Mouse (Mus musculus) MEL (cell line): ENCODE measurements at regions not wholly inside any gene's neighbourhood (a gene's known extent, or its start where the extent isn't known, plus 50 kb on each side); places are given as distances from the start of the nearest gene placed in this dataset.

Source experiments
- DNase-seq: peaks from one replicate; pipeline ENCODE4 v3.0.0; 2011; ENCODE audit warnings: low read depth, low spot score
- H3K27ac ChIP-seq: 2 replicates; pipeline ENCODE4 v1.5.1; 2012; ENCODE audit warnings: low read depth, mild to moderate bottlenecking, control low read depth, low read length, moderate library complexity; ENCODE audit not compliant: control insufficient read depth
- H3K27me3 ChIP-seq, 2 experiments: fragments of 150-350 bp in 1 of 2; sonication (generic) in 1 of 2; 2 replicates each; pipeline ENCODE4 v1.6.1; 2012; ENCODE audit warnings: low read length in 2 of 2, mild to moderate bottlenecking in 2 of 2, improper control_type of control experiment in 1 of 2, moderate library complexity in 1 of 2; ENCODE audit not compliant: insufficient read depth in 2 of 2, control insufficient read depth in 1 of 2
- H3K36me3 ChIP-seq, 2 experiments: 2 replicates each; pipeline ENCODE4 v1.6.1; 2012 to 2014; ENCODE audit warnings: low read length in 2 of 2, improper control_type of control experiment in 1 of 2, inconsistent platforms in 1 of 2, mild to moderate bottlenecking in 1 of 2; ENCODE audit not compliant: insufficient read depth in 2 of 2, control insufficient read depth in 1 of 2
- H3K4me1 ChIP-seq, 2 experiments: fragments of 150-350 bp in 1 of 2; sonication (generic) in 1 of 2; 2 replicates each; pipeline ENCODE4 v1.6.1; 2012; ENCODE audit warnings: low read length in 2 of 2, improper control_type of control experiment in 1 of 2, mild to moderate bottlenecking in 1 of 2; ENCODE audit not compliant: insufficient read depth in 2 of 2, control insufficient read depth in 1 of 2
- H3K4me3 ChIP-seq, 2 experiments: fragments of 150-350 bp in 1 of 2; sonication (generic) in 1 of 2; 2 replicates each; pipeline ENCODE4 v1.5.1; 2012; ENCODE audit warnings: low read depth in 2 of 2, low read length in 2 of 2, mild to moderate bottlenecking in 2 of 2, moderate library complexity in 2 of 2, control low read depth in 1 of 2, improper control_type of control experiment in 1 of 2; ENCODE audit not compliant: control insufficient read depth in 1 of 2, insufficient read depth in 1 of 2
- H3K79me2 ChIP-seq: 2 replicates; pipeline ENCODE4 v1.6.1; 2012; ENCODE audit warnings: mild to moderate bottlenecking, low read length, moderate library complexity; ENCODE audit not compliant: control insufficient read depth, poor library complexity, insufficient read depth
- H3K9ac ChIP-seq: 2 replicates; pipeline ENCODE4 v1.6.1; 2012; ENCODE audit warnings: low read depth, mild to moderate bottlenecking, control low read depth, low read length, moderate library complexity; ENCODE audit not compliant: control insufficient read depth, poor library complexity, severe bottlenecking
- H3K9me3 ChIP-seq: fragments of 150-350 bp; sonication (generic); replicated peaks from 2 replicates; pipeline ENCODE4 v1.6.1; 2012; ENCODE audit warnings: mild to moderate bottlenecking, low read length, improper control_type of control experiment, moderate library complexity; ENCODE audit not compliant: insufficient read depth
- CHD1 ChIP-seq: IDR thresholded peaks from 2 replicates; pipeline ENCODE4 v1.6.1; 2012; ENCODE audit warnings: low read depth, mild to moderate bottlenecking, inconsistent platforms, low read length, improper control_type of control experiment
- ELF1 ChIP-seq: IDR thresholded peaks from 2 replicates; pipeline ENCODE4 v1.6.1; 2014; ENCODE audit warnings: low read depth, mild to moderate bottlenecking, inconsistent platforms, low read length, improper control_type of control experiment, moderate library complexity
- HCFC1 ChIP-seq: IDR thresholded peaks from 2 replicates; pipeline ENCODE4 v1.6.1; 2012; ENCODE audit warnings: low read depth, mild to moderate bottlenecking, inconsistent platforms, low read length, improper control_type of control experiment, moderate library complexity
- KAT2A ChIP-seq: conservative IDR thresholded peaks from 2 replicates; pipeline ENCODE4 v1.6.1; 2012; ENCODE audit warnings: low read depth, low read length, improper control_type of control experiment, inconsistent platforms
- MAFK ChIP-seq: IDR thresholded peaks from 2 replicates; pipeline ENCODE4 v1.6.1; 2011; ENCODE audit warnings: low read depth, mild to moderate bottlenecking, low read length, improper control_type of control experiment, borderline replicate concordance
- MAX ChIP-seq: IDR thresholded peaks from 2 replicates; pipeline ENCODE4 v1.6.1; 2011; ENCODE audit warnings: low read length, improper control_type of control experiment
- MAZ ChIP-seq: IDR thresholded peaks from 2 replicates; pipeline ENCODE4 v1.6.1; 2012; ENCODE audit warnings: low read depth, mild to moderate bottlenecking, inconsistent platforms, low read length, improper control_type of control experiment
- MEF2A ChIP-seq: IDR thresholded peaks from 2 replicates; pipeline ENCODE4 v1.6.1; 2014; ENCODE audit warnings: low read depth, mild to moderate bottlenecking, inconsistent platforms, low read length, improper control_type of control experiment; ENCODE audit not compliant: poor library complexity, insufficient replicate concordance, severe bottlenecking; ENCODE audit errors: extremely low read depth
- MYC ChIP-seq: IDR thresholded peaks from 2 replicates; pipeline ENCODE4 v1.6.1; 2011; ENCODE audit warnings: low read depth, mild to moderate bottlenecking, low read length, improper control_type of control experiment, moderate library complexity
- NRF1 ChIP-seq: IDR thresholded peaks from 2 replicates; pipeline ENCODE4 v1.6.1; 2014; ENCODE audit warnings: low read depth, mild to moderate bottlenecking, inconsistent platforms, low read length, improper control_type of control experiment, moderate library complexity; ENCODE audit not compliant: poor library complexity, insufficient read depth, severe bottlenecking
- POLR2A ChIP-seq, 2 experiments: IDR thresholded peaks; 2 replicates each; pipeline ENCODE4 v1.6.1; 2011 to 2012; ENCODE audit warnings: low read length in 2 of 2, mild to moderate bottlenecking in 2 of 2, control low read depth in 1 of 2, improper control_type of control experiment in 1 of 2, low read depth in 1 of 2, moderate library complexity in 1 of 2; ENCODE audit not compliant: control insufficient read depth in 1 of 2, insufficient read depth in 1 of 2, poor library complexity in 1 of 2
- POLR2AphosphoS2 ChIP-seq: IDR thresholded peaks from 2 replicates; pipeline ENCODE4 v1.6.1; 2011; ENCODE audit warnings: low read length, improper control_type of control experiment
- TAL1 ChIP-seq: IDR thresholded peaks from 2 replicates; pipeline ENCODE4 v1.6.1; 2012; ENCODE audit warnings: mild to moderate bottlenecking, inconsistent platforms, low read length, moderate library complexity, mixed read lengths
- TCF12 ChIP-seq: IDR thresholded peaks from 2 replicates; pipeline ENCODE4 v1.6.1; 2014; ENCODE audit warnings: low read depth, mild to moderate bottlenecking, inconsistent platforms, low read length, improper control_type of control experiment, moderate library complexity
- UBTF ChIP-seq: IDR thresholded peaks from 2 replicates; pipeline ENCODE4 v1.6.1; 2012; ENCODE audit warnings: low read depth, mild to moderate bottlenecking, inconsistent platforms, low read length, improper control_type of control experiment, moderate library complexity, borderline replicate concordance; ENCODE audit not compliant: insufficient read depth
- ZC3H11A ChIP-seq: IDR thresholded peaks from 2 replicates; pipeline ENCODE4 v1.6.1; 2012; ENCODE audit warnings: low read depth, mild to moderate bottlenecking, inconsistent platforms, low read length, improper control_type of control experiment
- ZKSCAN1 ChIP-seq: IDR thresholded peaks from 2 replicates; pipeline ENCODE4 v1.6.1; 2012; ENCODE audit warnings: low read depth, mild to moderate bottlenecking, inconsistent platforms, low read length, improper control_type of control experiment, moderate library complexity
- ZMIZ1 ChIP-seq: IDR thresholded peaks from 2 replicates; pipeline ENCODE4 v1.6.1; 2012; ENCODE audit warnings: low read depth, mild to moderate bottlenecking, inconsistent platforms, low read length, improper control_type of control experiment, moderate library complexity

- H3K36me3 ChIP-seq = no peaks in the 10 kb centered on the region
- H3K27ac ChIP-seq = no peak overlapping the region
- no peaks in the 10 kb centered on the region for H3K79me2 ChIP-seq
- no peak overlapping the region for H3K9ac ChIP-seq
- H3K4me3 ChIP-seq = no peak overlapping the region
- no peaks in the 10 kb centered on the region; a peak in 1 of 4 replicates for H3K27me3 ChIP-seq
- TF ChIP-seq ZKSCAN1 (no peak), HCFC1 (no peak), MEF2A (no peak), MAX (no peak), ELF1 (no peak), MAFK (no peak), MYC (no peak), TCF12 (no peak), KAT2A (no peak), NRF1 (no peak), UBTF (no peak), ZMIZ1 (no peak), ZC3H11A (no peak), POLR2AphosphoS2 (no peak), MAZ (no peak), TAL1 (no peak), POLR2A (IDR thresholded peaks at IDR 0.05; ENCODE audit: control insufficient read depth in 1 of 2, insufficient read depth in 1 of 2, low read depth in 1 of 2, low read length in 2 of 2, poor library complexity in 1 of 2) (no peak)
- DNase-seq = no peak
- no peaks in the 10 kb centered on the region for H3K4me1 ChIP-seq
- H3K9me3 ChIP-seq = no peaks in the 10 kb centered on the region
Observed at GRCm38 (mm10) chr13:112025586-112025950, 216.8 kb upstream of the Map3k1 start.

- no peaks in the 10 kb centered on the region; a peak in 1 of 4 replicates for H3K27me3 ChIP-seq
- no peak for DNase-seq
Observed at GRCm38 (mm10) chr13:112027736-112028135, 218.9 kb upstream of the Map3k1 start.

More at GRCm38 (mm10) chr13:112027736-112028135, 218.9 kb upstream of the Map3k1 start:
- TF ChIP-seq CHD1 = no peak
- H3K27ac ChIP-seq = no peak overlapping the region
- H3K9me3 ChIP-seq = no peaks in the 10 kb centered on the region
- H3K36me3 ChIP-seq = no peaks in the 10 kb centered on the region
- no peak overlapping the region for H3K9ac ChIP-seq
- H3K4me1 ChIP-seq = no peaks in the 10 kb centered on the region
- H3K4me3 ChIP-seq = no peak overlapping the region
- H3K79me2 ChIP-seq = no peaks in the 10 kb centered on the region
